Mouse (Mus musculus) fat pad, adult 2 months (tissue): ENCODE results near the gene Mtap.

Experiments
- DNase-seq: peaks from one replicate; pipeline ENCODE4 v3.0.0-alpha.2; 2011; ENCODE audit warnings: low read depth, low spot score; ENCODE audit errors: extremely low read depth

The Mtap gene

GRCm38 (mm10) chr4:89136356-89136755 is 566 bp upstream of the Mtap start:
- DNase-seq, result no peak

- no peak for DNase-seq
Observed at GRCm38 (mm10) chr4:89137542-89138360, 829 bp downstream of the Mtap start.

- no peak for DNase-seq
Observed at GRCm38 (mm10) chr4:89138361-89138651, 1.4 kb downstream of the Mtap start.

GRCm38 (mm10) chr4:89140832-89141231 is 3.9 kb downstream of the Mtap start:
- peak; percentile 58 for DNase-seq

- no peak for DNase-seq
Observed at GRCm38 (mm10) chr4:89145409-89145808, 8.5 kb downstream of the Mtap start.

GRCm38 (mm10) chr4:89146291-89146690 is 9.4 kb downstream of the Mtap start:
- DNase-seq, result no peak

- DNase-seq, result no peak
Observed at GRCm38 (mm10) chr4:89149261-89149660, 12.3 kb downstream of the Mtap start.

GRCm38 (mm10) chr4:89161389-89161788 is 24.5 kb downstream of the Mtap start:
- no peak for DNase-seq

GRCm38 (mm10) chr4:89162496-89162895 is 25.6 kb downstream of the Mtap start:
- no peak for DNase-seq

- DNase-seq, result no peak
Observed at GRCm38 (mm10) chr4:89163613-89164012, 26.7 kb downstream of the Mtap start.

GRCm38 (mm10) chr4:89164681-89165080 is 27.8 kb downstream of the Mtap start:
- DNase-seq, result no peak

GRCm38 (mm10) chr4:89168877-89169276 is 32.0 kb downstream of the Mtap start:
- DNase-seq, result no peak

- no peak for DNase-seq
Observed at GRCm38 (mm10) chr4:89169739-89170138, 32.8 kb downstream of the Mtap start.

GRCm38 (mm10) chr4:89170931-89171330 is 34.0 kb downstream of the Mtap start:
- no peak for DNase-seq

GRCm38 (mm10) chr4:89172873-89173605 is 36.1 kb downstream of the Mtap start:
- DNase-seq, result no peak

- no peak for DNase-seq
Observed at GRCm38 (mm10) chr4:89177514-89178307, 40.8 kb downstream of the Mtap start.

GRCm38 (mm10) chr4:89180121-89180520 is 43.2 kb downstream of the Mtap start:
- DNase-seq, result no peak

GRCm38 (mm10) chr4:89181656-89182055 is 44.7 kb downstream of the Mtap start:
- no peak for DNase-seq

- DNase-seq, result no peak
Observed at GRCm38 (mm10) chr4:89182486-89182885, 45.6 kb downstream of the Mtap start.

GRCm38 (mm10) chr4:89195481-89195880 is 58.6 kb downstream of the Mtap start:
- no peak for DNase-seq

- no peak for DNase-seq
Observed at GRCm38 (mm10) chr4:89197128-89197527, 60.2 kb downstream of the Mtap start.

- no peak for DNase-seq
Observed at GRCm38 (mm10) chr4:89200806-89201205, 63.9 kb downstream of the Mtap start.
